Mouse (Mus musculus) liver, adult 2 months (tissue): ENCODE results near the gene Taf1c.

ENCODE experiments used
- CTCF ChIP-seq: fragments of 200-500 bp; IDR thresholded peaks from 2 replicates; pipeline ENCODE4 v1.5.1; 2011; ENCODE audit warnings: low read depth, low read length, control low read depth
- POLR2A ChIP-seq: fragments of 200-500 bp; IDR thresholded peaks from 2 replicates; pipeline ENCODE4 v1.6.1; 2011; ENCODE audit warnings: low read length, control low read depth; ENCODE audit not compliant: insufficient read depth; ENCODE audit errors: extremely low read depth

DNA sequence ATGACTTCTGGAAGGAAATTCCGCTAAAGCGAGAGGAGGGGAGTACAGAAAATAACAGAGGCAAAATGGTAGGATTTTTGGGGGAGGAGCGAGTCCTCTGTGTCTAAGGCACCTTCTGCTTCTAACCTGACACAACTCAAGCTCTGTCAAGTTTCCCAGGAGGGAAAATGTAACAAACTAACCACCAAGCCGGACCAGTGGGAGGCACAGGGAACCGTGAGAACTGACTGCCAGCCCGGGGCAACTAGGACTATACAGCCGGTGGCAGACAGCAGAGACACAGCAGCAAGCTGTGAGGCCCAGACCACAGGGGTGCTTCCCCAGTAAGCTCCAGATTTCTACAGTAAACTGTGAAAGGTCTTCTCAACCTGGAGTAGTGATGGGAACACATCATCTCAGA lies 36.1 kb downstream of the Taf1c start:
- TF ChIP-seq POLR2A (no peak), CTCF (no peak)
